Mouse (Mus musculus) spleen, adult 2 months (tissue): ENCODE data around the gene Aoc1. TPM values are rescaled to one million over a fixed set of nuclear protein-coding genes. Genes with fewer than 3 reads are reported as not detected.
A peak's percentile ranks its signal among the peaks of the same experiment; 100 is the strongest.

Experiments used
- DNase-seq, 2 experiments: peaks; one replicate each; pipeline versions ENCODE4 v3.0.0 to v3.0.0-alpha.2; 2012 to 2021; ENCODE audit warnings: low spot score in 2 of 2, low read depth in 1 of 2
- H3K27ac ChIP-seq: fragments of 200-500 bp; 2 replicates; pipeline ENCODE4 v1.5.1; 2012; ENCODE audit warnings: low read length, inconsistent platforms; ENCODE audit not compliant: insufficient read depth
- H3K27me3 ChIP-seq: fragments of 200-500 bp; 2 replicates; pipeline ENCODE4 v1.6.1; 2012; ENCODE audit warnings: mild to moderate bottlenecking, moderate library complexity, low read length, inconsistent platforms; ENCODE audit not compliant: control insufficient read depth, insufficient read depth
- H3K36me3 ChIP-seq: fragments of 200-500 bp; 2 replicates; pipeline ENCODE4 v1.6.1; 2012; ENCODE audit warnings: mild to moderate bottlenecking, low read length, inconsistent platforms; ENCODE audit not compliant: control insufficient read depth, insufficient read depth
- H3K4me1 ChIP-seq: fragments of 200-500 bp; 2 replicates; pipeline ENCODE4 v1.6.1; 2011; ENCODE audit warnings: inconsistent platforms; ENCODE audit not compliant: control insufficient read depth, insufficient read depth, insufficient read length
- H3K4me3 ChIP-seq: fragments of 200-500 bp; 2 replicates; pipeline ENCODE4 v1.5.1; 2011; ENCODE audit warnings: mild to moderate bottlenecking, inconsistent platforms; ENCODE audit not compliant: insufficient read depth, insufficient read length; ENCODE audit errors: extremely low read depth
- CTCF ChIP-seq: fragments of 200-500 bp; IDR thresholded peaks from 2 replicates; pipeline ENCODE4 v1.5.1; 2011; ENCODE audit warnings: mild to moderate bottlenecking, inconsistent platforms; ENCODE audit not compliant: insufficient read depth, insufficient read length, insufficient replicate concordance; ENCODE audit errors: extremely low read depth
- POLR2A ChIP-seq: fragments of 200-500 bp; IDR thresholded peaks from 2 replicates; pipeline ENCODE4 v1.6.1; 2011; ENCODE audit warnings: low read depth, low read length, inconsistent platforms
- WGBS: fragments of 180-500 bp; shearing (Covaris S2); methylation state at CpG from one replicate; pipeline ENCODE4 v1.1.7; 2018; 5-methylcytosine and 5-hydroxymethylcytosine counted together
- polyA plus RNA-seq: library from polyadenylated mRNA; depleted of rRNA; stranded (reverse); fragments of >200 nt; gene quantifications from 2 replicates; pipeline ENCODE4 v1.2.3, GENCODE M21; 2012; rRNA removed

Gene Aoc1
- 0.77 and 1.1 TPM in 2 replicates for polyA plus RNA-seq

- DNase-seq = no peak
- 79% methylated on average over 5 of the region's 5 CpGs for WGBS
- Histone ChIP-seq H3K4me3 (no peak within 1 kb of the TSS), H3K27ac (no peak within 1 kb of the TSS), H3K36me3 (no peaks in the 10 kb centered on the region), H3K4me1 (no peaks in the 10 kb centered on the region), H3K27me3 (no peaks in the 10 kb centered on the region)
- TF ChIP-seq CTCF = no peak
- TF ChIP-seq POLR2A = no peak
Observed at GRCm38 (mm10) chr6:48872596-48872995, at the start of gene Aoc1. Aoc1 (plus strand) TSS chr6:48872896.

- Histone ChIP-seq H3K4me3 (no peak overlapping the region), H3K36me3 (no peaks in the 10 kb centered on the region), H3K4me1 (peaks cover 3% of the 10 kb centered on the region), H3K27ac (no peak overlapping the region), H3K27me3 (no peaks in the 10 kb centered on the region)
- no peak for DNase-seq
- TF ChIP-seq POLR2A (no peak), CTCF (no peak)
- WGBS = 67% methylated on average over 7 of the region's 7 CpGs
Observed at GRCm38 (mm10) chr6:48825016-48825415, 47.7 kb upstream of the Aoc1 start.

- Histone ChIP-seq H3K36me3 (no peaks in the 10 kb centered on the region), H3K4me3 (no peak overlapping the region), H3K27ac (no peak overlapping the region), H3K27me3 (no peaks in the 10 kb centered on the region), H3K4me1 (peaks cover 8% of the 10 kb centered on the region)
- 85% methylated on average over 1 of the region's 1 CpGs for WGBS
- no peak for TF ChIP-seq CTCF
- TF ChIP-seq POLR2A = no peak
- DNase-seq = no peak
Observed at GRCm38 (mm10) chr6:48828976-48829375, 43.7 kb upstream of the Aoc1 start.

GRCm38 (mm10) chr6:48829651-48830050 is 43.0 kb upstream of the Aoc1 start:
- Histone ChIP-seq H3K27me3 (no peaks in the 10 kb centered on the region), H3K27ac (no peak overlapping the region), H3K36me3 (no peaks in the 10 kb centered on the region), H3K4me1 (peaks cover 8% of the 10 kb centered on the region), H3K4me3 (no peak overlapping the region)
- TF ChIP-seq CTCF (no peak), POLR2A (no peak)
- DNase-seq = no peak

GRCm38 (mm10) chr6:48830241-48830640 is 42.5 kb upstream of the Aoc1 start:
- Histone ChIP-seq H3K36me3 (no peaks in the 10 kb centered on the region), H3K4me1 (peaks cover 8% of the 10 kb centered on the region), H3K27me3 (no peaks in the 10 kb centered on the region), H3K27ac (peak overlapping the region; percentile 25), H3K4me3 (no peak overlapping the region)
- 38% methylated on average over 1 of the region's 1 CpGs for WGBS
- no peak for DNase-seq
- TF ChIP-seq POLR2A = no peak
- TF ChIP-seq CTCF = no peak

- DNase-seq = no peak
- no peak for TF ChIP-seq CTCF
- no peak for TF ChIP-seq POLR2A
- Histone ChIP-seq H3K27ac (peak overlapping the region; percentile 25; the same call in 1 of the 2 replicates), H3K4me3 (no peak overlapping the region), H3K36me3 (no peaks in the 10 kb centered on the region), H3K4me1 (peaks cover 8% of the 10 kb centered on the region), H3K27me3 (no peaks in the 10 kb centered on the region)
- WGBS = 92% methylated on average over 5 of the region's 5 CpGs
Observed at GRCm38 (mm10) chr6:48831141-48831540, 41.6 kb upstream of the Aoc1 start.

- H3K4me3 ChIP-seq = no peak overlapping the region
- H3K27ac ChIP-seq = peak overlapping the region; percentile 32; the same call in 1 of the 2 replicates
- peaks cover 8% of the 10 kb centered on the region for H3K4me1 ChIP-seq
- H3K36me3 ChIP-seq = no peaks in the 10 kb centered on the region
- WGBS = 68% methylated on average over 1 of the region's 1 CpGs
- DNase-seq = no peak
- H3K27me3 ChIP-seq = no peaks in the 10 kb centered on the region
- no peak for TF ChIP-seq POLR2A
- no peak for TF ChIP-seq CTCF
Observed at GRCm38 (mm10) chr6:48832426-48832825, 40.3 kb upstream of the Aoc1 start.
